Mouse (Mus musculus) spleen, adult 10 weeks (tissue): Measurements from ENCODE around the gene Prss38. TPM values are rescaled to one million over a fixed set of nuclear protein-coding genes. Genes with fewer than 3 reads are reported as not detected.

Experiments
- polyA plus RNA-seq: library from polyadenylated mRNA; stranded (reverse); fragments of 350-450 nt; fragmentation: Illumina TruSeq; extraction: RNeasy Lipid Tissue Mini Kit (QIAGEN cat#74804); gene quantifications from one replicate; pipeline ENCODE4 v1.2.3, GENCODE M21; 2015; ENCODE audit warnings: low replicate concordance; ENCODE audit not compliant: insufficient read depth

Gene Prss38
- not detected for polyA plus RNA-seq

GRCm38 (mm10) chr11:59375475-59375874 lies at the start of gene Prss38:
Prss38 (minus strand) TSS chr11:59375657.

Other genes starting within 250 kb of the Prss38 start
- 0.64 TPM for gene Obscn, start 239.3 kb downstream of the Prss38 start, polyA plus RNA-seq
- gene Iba57, start 211.9 kb downstream of the Prss38 start, polyA plus RNA-seq = 4.6 TPM
- gene Gjc2, start 192.4 kb downstream of the Prss38 start, polyA plus RNA-seq = 0.69 TPM
- 24.6 TPM for gene Guk1, start 183.4 kb downstream of the Prss38 start, polyA plus RNA-seq
- 8.7 TPM for gene Mrpl55, start 173.2 kb downstream of the Prss38 start, polyA plus RNA-seq
- gene 2310033P09Rik, start 167.3 kb downstream of the Prss38 start, polyA plus RNA-seq = 15.9 TPM
- 241 TPM for gene Arf1, start 147.4 kb downstream of the Prss38 start, polyA plus RNA-seq
- gene Wnt3a, start 84.9 kb downstream of the Prss38 start, polyA plus RNA-seq = not detected
- 0.19 TPM for gene Wnt9a, start 68.7 kb downstream of the Prss38 start, polyA plus RNA-seq
- 12.7 TPM for gene Jmjd4, start 74.4 kb upstream of the Prss38 start, polyA plus RNA-seq
- gene Snap47, start 75.5 kb upstream of the Prss38 start, polyA plus RNA-seq = 13.3 TPM
- gene Zfp867, start 96.8 kb upstream of the Prss38 start, polyA plus RNA-seq = 5.3 TPM
- gene Zkscan17, start 151.1 kb upstream of the Prss38 start, polyA plus RNA-seq = 11.7 TPM
- 7.6 TPM for gene Nlrp3, start 165.9 kb upstream of the Prss38 start, polyA plus RNA-seq
- gene Olfr222, start 200.6 kb upstream of the Prss38 start, polyA plus RNA-seq = not detected
- not detected for gene Olfr223, start 217.6 kb upstream of the Prss38 start, polyA plus RNA-seq